Mouse (Mus musculus) stomach, embryonic 16.5 days (tissue): ENCODE data around the gene Myh7. TPM values are rescaled to one million over a fixed set of nuclear protein-coding genes. Genes with fewer than 3 reads are reported as not detected.
"Not testable (repeated sequence)": the region's sequence is repeated elsewhere in the genome, so short reads cannot be mapped to it uniquely, and the experiment has no call there.

Experiments used
- ATAC-seq: fragments of 200-750 bp; cut with Nextera tagmentation; 2 replicates; pipeline ENCODE4 v1.8.0; 2017; ENCODE audit warnings: moderate number of reproducible peaks, moderate TSS enrichment; ENCODE audit not compliant: insufficient read depth, low FRiP score
- H3K27ac ChIP-seq: fragments of 300-500 bp; sonication (generic); 2 replicates; pipeline ENCODE4 v1.5.1; 2014; ENCODE audit warnings: low read length
- H3K27me3 ChIP-seq: fragments of 300-500 bp; sonication (generic); 2 replicates; pipeline ENCODE4 v1.6.1; 2014; ENCODE audit warnings: low read length, control low read depth, mixed read lengths; ENCODE audit not compliant: control insufficient read depth, insufficient read depth
- H3K36me3 ChIP-seq: fragments of 300-500 bp; sonication (generic); 2 replicates; pipeline ENCODE4 v1.6.1; 2014; ENCODE audit warnings: low read length; ENCODE audit not compliant: control insufficient read depth, insufficient read depth
- H3K4me1 ChIP-seq: fragments of 300-500 bp; sonication (generic); 2 replicates; pipeline ENCODE4 v1.6.1; 2014; ENCODE audit warnings: low read length, control low read depth, mixed read lengths; ENCODE audit not compliant: control insufficient read depth, insufficient read depth
- H3K4me2 ChIP-seq: fragments of 300-500 bp; sonication (generic); 2 replicates; pipeline ENCODE4 v1.6.1; 2014; ENCODE audit warnings: low read depth, low read length, mixed read lengths
- H3K4me3 ChIP-seq: fragments of 300-500 bp; sonication (generic); replicated peaks from 2 replicates; pipeline ENCODE4 v1.5.1; 2014; ENCODE audit warnings: mild to moderate bottlenecking, low read length
- H3K9ac ChIP-seq: fragments of 300-500 bp; sonication (generic); 2 replicates; pipeline ENCODE4 v1.6.1; 2014; ENCODE audit warnings: low read length
- H3K9me3 ChIP-seq: fragments of 300-500 bp; sonication (generic); replicated peaks from 2 replicates; pipeline ENCODE4 v1.6.1; 2016; ENCODE audit warnings: low read length, control low read depth; ENCODE audit not compliant: control insufficient read depth
- WGBS: fragments of 180-500 bp; shearing (Covaris S2); extraction: QIAGEN DNeasy Blood & Tissue Kit; methylation state at CpG from one replicate; pipeline ENCODE4 v1.1.7; 2014; 5-methylcytosine and 5-hydroxymethylcytosine counted together
- polyA plus RNA-seq: library from polyadenylated mRNA; unstranded; fragments of >200 nt; fragmentation: Nextera tagmentation; extraction: Ambion mirVana; gene quantifications from 2 replicates; pipeline ENCODE4 v1.2.1, GENCODE M21; 2015

Myh7 gene
- polyA plus RNA-seq, 1 experiment from 2014 or later: 25.7 TPM

DNA sequence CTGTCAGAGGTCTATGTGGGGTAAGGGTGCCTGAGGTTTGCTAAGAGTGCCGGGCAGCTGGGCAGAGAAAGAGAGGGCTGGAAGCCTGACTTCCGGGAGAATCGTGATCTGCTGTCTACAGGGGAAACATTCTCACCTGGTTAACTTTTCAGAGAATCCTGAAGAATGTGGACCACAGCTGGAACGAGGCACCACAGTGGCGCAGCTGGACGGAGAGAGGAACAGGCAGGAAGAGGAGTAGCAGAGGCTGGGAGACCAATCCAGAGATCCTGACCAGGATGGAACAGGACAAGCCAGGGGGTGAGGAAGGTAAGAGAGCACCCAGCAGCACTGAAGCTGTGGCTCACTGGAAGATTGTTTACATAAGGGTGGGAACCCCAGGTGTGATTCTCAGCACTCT is 28.8 kb downstream of the Myh7 start:
- Histone ChIP-seq H3K4me1 (no peaks in the 10 kb centered on the region), H3K9me3 (no peaks in the 10 kb centered on the region), H3K36me3 (no peaks in the 10 kb centered on the region), H3K4me3 (no peak overlapping the region), H3K27me3 (no peaks in the 10 kb centered on the region), H3K4me2 (no peak overlapping the region), H3K9ac (no peak overlapping the region), H3K27ac (no peak overlapping the region)
- ATAC-seq: no peak
- 56% methylated on average over 6 of the region's 6 CpGs for WGBS

DNA sequence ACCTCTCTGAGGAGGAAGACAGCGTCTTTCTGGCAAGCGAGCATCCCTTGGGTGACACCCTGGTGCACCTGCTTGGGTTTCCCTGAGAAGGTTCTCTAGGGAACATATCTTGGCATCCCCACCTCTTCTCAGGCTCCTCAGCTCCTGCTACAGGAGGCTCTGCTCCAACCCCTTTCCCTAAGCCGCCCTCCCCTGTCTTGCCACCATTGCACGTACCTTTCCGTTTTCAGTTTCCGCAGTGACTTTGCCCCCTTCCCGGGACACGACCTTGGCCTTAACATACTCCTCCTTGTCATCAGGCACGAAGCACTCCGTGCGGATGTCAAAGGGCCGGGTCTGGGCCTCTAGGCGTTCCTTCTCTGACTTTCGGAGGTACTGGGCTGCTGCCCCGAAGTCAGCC is 29.4 kb downstream of the Myh7 start:
- Histone ChIP-seq H3K9ac (no peak overlapping the region), H3K36me3 (no peaks in the 10 kb centered on the region), H3K27ac (no peak overlapping the region), H3K4me1 (no peaks in the 10 kb centered on the region), H3K27me3 (no peaks in the 10 kb centered on the region), H3K4me3 (no peak overlapping the region), H3K9me3 (no peaks in the 10 kb centered on the region), H3K4me2 (no peak overlapping the region)
- 71% methylated on average over 15 of the region's 15 CpGs for WGBS
- ATAC-seq: no peak

DNA sequence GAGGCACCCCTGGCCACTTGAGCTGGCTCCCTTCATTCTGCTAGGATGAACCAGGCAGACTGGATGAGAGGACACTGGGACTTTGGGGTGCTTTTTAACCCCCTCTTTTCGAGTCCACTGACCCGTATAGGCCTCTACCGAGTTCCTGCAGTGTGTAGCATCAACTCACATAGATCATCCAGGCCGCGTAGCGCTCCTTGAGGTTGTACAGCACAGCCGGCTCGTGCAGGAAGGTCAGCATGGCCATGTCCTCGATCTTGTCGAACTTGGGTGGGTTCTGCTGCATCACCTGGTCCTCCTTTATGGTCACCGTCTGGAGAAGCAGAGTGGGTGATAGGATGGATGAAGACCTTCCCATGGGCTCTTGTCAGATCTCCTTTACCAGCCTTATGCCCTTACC is 30.7 kb downstream of the Myh7 start:
- no peak for ATAC-seq
- no peaks in the 10 kb centered on the region for H3K27me3 ChIP-seq
- H3K36me3 ChIP-seq: no peaks in the 10 kb centered on the region
- no peak overlapping the region for H3K27ac ChIP-seq
- H3K4me3 ChIP-seq: no peak overlapping the region
- no peaks in the 10 kb centered on the region for H3K9me3 ChIP-seq
- WGBS: 93% methylated on average over 11 of the region's 11 CpGs
- H3K9ac ChIP-seq: no peak overlapping the region
- H3K4me2 ChIP-seq: no peak overlapping the region
- no peaks in the 10 kb centered on the region for H3K4me1 ChIP-seq

DNA sequence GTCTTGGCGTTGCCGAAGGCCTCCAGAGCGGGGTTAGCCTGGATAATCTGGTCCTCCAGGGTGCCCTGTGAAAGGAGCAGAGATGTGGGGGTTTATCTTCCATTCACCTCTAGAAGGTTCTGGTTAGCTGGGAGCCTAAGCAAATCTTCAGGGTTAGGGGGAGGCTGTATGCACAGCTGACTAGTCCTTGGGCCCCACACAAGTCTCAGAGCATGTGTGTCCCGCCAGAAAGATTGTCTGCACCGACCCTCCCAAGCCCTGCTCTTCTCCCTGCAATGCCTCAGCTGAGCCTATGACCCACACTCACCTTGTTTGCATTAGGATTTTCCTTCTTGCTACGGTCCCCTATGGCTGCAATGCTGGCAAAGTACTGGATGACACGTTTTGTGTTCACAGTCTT is 31.7 kb downstream of the Myh7 start:
- no peaks in the 10 kb centered on the region for H3K36me3 ChIP-seq
- H3K4me3 ChIP-seq: no peak overlapping the region
- H3K9me3 ChIP-seq: no peaks in the 10 kb centered on the region
- no peak overlapping the region for H3K9ac ChIP-seq
- H3K4me1 ChIP-seq: no peaks in the 10 kb centered on the region
- H3K27ac ChIP-seq: no peak overlapping the region
- no peak overlapping the region for H3K4me2 ChIP-seq
- ATAC-seq: no peak
- no peaks in the 10 kb centered on the region for H3K27me3 ChIP-seq
- WGBS: 70% methylated on average over 7 of the region's 7 CpGs

DNA sequence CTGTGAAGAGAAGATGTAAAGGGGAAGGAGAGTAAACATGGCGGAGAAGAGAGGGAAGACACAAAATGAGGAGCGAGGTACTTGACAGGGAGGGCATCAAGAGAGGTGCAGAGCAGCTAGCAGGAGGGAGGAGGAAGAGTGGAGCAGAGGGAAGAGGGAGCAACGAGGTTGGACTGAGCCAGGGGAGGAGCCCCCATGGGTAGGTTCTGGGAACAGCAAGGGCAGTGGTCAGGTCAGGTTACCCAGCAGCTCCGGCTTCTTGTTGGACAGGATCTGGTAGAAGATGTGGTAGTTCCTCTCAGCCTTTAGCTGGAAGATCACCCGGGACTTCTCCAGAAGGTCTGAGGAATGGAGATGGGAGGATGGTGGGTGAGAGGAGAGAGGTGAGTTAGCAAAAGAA is 32.9 kb downstream of the Myh7 start:
- no peak for ATAC-seq
- H3K4me1 ChIP-seq: no peaks in the 10 kb centered on the region
- WGBS: 81% methylated on average over 5 of the region's 5 CpGs
- H3K27me3 ChIP-seq: no peaks in the 10 kb centered on the region
- H3K9me3 ChIP-seq: no peaks in the 10 kb centered on the region
- no peak overlapping the region for H3K27ac ChIP-seq
- no peaks in the 10 kb centered on the region for H3K36me3 ChIP-seq
- no peak overlapping the region for H3K4me3 ChIP-seq
- no peak overlapping the region for H3K4me2 ChIP-seq
- H3K9ac ChIP-seq: no peak overlapping the region

DNA sequence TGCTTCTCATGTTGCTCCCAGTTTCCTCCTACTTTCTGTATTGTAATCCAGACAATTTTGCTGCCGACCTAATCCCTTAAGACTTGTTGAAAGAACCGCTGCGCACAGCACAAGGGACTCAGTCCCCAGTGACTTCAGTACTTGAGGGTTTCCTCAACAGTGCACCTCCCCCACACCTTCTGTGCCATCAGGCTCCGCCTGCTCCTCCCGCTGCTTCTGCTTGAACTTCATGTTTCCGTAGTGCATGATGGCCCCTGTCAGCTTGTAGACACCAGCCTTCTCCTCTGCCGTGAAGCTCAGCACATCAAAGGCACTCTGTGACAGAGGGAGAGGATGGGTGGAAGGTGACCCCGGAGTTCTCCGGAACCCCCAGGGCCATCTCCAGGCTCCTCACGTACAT is 33.7 kb downstream of the Myh7 start:
- Histone ChIP-seq H3K9me3 (no peaks in the 10 kb centered on the region), H3K4me3 (no peak overlapping the region), H3K4me2 (no peak overlapping the region), H3K4me1 (no peaks in the 10 kb centered on the region), H3K9ac (no peak overlapping the region), H3K36me3 (no peaks in the 10 kb centered on the region), H3K27ac (no peak overlapping the region), H3K27me3 (no peaks in the 10 kb centered on the region)
- ATAC-seq: no peak
- 57% methylated on average over 10 of the region's 10 CpGs for WGBS

DNA sequence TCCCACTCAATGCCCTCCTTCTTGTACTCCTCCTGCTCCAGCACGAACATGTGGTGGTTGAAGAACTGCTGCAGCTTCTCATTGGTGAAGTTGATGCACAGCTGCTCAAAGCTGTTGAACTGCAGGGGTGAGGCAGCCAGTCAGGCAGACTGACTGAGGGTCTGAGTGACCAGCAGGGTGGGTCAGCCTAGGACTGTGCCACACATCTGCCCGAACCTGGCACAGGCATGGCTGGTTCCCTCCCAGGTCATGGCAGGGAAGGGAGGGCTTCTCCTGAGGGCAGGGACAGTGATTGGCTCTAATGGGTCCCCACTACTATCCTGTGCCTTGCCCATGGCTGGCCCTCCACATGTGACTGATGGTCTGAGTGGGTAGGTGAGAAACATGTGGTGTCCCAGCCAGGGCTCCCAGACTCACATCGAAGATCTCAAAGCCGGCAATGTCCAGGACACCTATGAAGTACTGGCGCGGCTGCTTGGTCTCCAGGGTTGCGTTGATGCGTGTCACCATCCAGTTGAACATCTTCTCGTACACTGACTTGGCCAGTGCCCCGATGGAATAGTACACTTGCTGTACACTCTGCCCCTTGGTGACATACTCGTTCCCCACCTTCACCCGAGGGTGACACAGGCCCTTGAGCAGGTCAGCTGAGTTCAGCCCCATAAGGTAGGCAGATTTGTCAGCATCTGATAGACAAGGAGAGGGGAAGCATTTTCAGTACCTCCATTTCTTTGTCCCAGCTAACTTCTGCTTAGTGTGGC is 34.4 kb downstream of the Myh7 start:
- not testable (repeated sequence) for ATAC-seq, H3K4me1 ChIP-seq, H3K27me3 ChIP-seq, H3K27ac ChIP-seq, H3K4me2 ChIP-seq, H3K9me3 ChIP-seq, H3K4me3 ChIP-seq, H3K9ac ChIP-seq, H3K36me3 ChIP-seq
- WGBS: 89% methylated on average over 12 of the region's 12 CpGs

DNA sequence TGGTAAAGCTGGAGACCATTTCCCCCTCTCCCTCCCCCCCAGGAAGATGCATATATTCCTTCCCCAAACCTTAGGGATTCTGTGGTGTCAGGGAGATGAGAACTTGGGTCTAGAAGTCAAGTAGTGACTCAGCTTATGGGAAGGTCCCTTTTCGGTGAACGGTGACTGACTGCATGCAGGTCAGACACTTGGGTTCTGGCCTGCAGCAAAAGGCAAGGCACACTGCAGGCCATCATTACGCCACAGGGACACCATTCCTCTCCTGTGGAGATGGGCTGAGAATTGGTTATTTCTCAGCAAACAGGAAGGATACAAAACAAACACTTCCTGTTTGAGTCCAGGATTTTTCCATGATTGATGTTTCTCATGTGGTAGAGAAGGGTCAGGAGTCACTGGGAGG is 35.2 kb downstream of the Myh7 start:
- Histone ChIP-seq H3K36me3 (no peaks in the 10 kb centered on the region), H3K4me3 (no peak overlapping the region), H3K27me3 (no peaks in the 10 kb centered on the region), H3K4me1 (no peaks in the 10 kb centered on the region), H3K4me2 (no peak overlapping the region), H3K9me3 (no peaks in the 10 kb centered on the region), H3K27ac (no peak overlapping the region), H3K9ac (no peak overlapping the region)
- no peak for ATAC-seq
- WGBS: 85% methylated on average over 3 of the region's 3 CpGs

DNA sequence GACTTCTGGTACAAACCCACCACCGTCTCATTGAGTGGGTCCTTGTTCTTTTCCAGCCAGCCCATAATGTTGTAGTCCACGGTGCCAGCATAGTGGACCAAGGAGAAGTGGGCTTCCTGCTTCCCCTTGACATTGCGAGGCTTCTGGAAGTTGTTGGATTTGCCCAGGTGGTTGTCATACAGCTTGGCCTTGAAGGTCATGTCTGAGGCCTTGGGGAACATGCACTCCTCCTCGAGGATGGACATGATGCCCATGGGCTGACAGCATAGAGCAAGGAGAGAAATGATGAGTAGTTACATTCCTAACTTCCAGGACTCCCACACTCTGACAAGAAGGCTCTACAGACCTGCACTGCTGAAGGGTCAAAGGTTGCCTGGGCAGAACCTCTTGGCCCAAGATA is 35.9 kb downstream of the Myh7 start:
- ATAC-seq: no peak
- Histone ChIP-seq H3K4me2 (no peak overlapping the region), H3K27me3 (no peaks in the 10 kb centered on the region), H3K4me1 (no peaks in the 10 kb centered on the region), H3K27ac (no peak overlapping the region), H3K36me3 (no peaks in the 10 kb centered on the region), H3K9ac (no peak overlapping the region), H3K9me3 (no peaks in the 10 kb centered on the region), H3K4me3 (no peak overlapping the region)
- WGBS: 82% methylated on average over 4 of the region's 4 CpGs
